ENCODE assay signal across 7 mouse cellular contexts in the genomic region with DNA sequence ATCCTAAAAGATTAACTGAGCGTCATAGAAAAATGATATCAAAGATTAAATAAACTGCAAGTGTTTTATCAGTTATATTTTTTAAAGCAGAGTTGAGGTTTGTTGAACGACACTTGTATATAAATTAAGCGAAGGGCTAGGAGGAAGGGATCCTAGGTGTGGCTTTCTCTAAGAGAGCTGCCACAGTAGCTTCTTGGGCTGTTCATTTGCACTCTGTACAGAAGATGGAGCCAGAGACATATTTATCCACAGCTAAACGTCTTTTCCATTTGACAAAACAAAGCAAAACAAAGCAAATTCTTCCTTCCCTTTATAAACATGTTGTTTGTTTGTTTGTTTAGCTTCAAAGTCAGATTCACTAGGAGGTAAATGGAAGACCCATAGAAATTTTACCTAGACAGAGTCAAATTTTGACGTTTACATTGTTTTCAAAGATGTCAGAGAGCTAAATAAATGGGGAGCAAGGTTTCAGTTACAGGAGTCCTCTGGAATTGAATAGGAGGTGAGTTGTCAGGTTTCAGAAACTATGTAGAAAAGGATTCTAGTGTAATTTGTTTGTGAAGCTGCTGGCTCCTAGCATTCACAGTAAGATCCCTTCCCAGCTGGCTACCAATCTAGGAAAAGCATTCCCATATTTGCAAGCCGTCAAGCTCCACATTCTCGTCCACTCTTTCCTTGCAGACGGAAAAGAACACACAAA. TPM values are rescaled to one million over a fixed set of nuclear protein-coding genes. Genes with fewer than 3 reads are reported as not detected.
DNase-seq lines count a peak whose midpoint lies in the region; ATAC-seq and TF ChIP-seq lines count a peak whose summit lies in the region.

No protein-coding gene starts in this region.

- no peak overlapping the region; the same call in 1 of the 2 replicates for H3K4me2 ChIP-seq in liver, embryonic 11.5 days
- peak overlapping the region; percentile 40 for H3K4me2 ChIP-seq in hindbrain, embryonic 13.5 days
- H3K4me2 ChIP-seq in midbrain, postnatal 0 days (ENCODE audit: low read depth, low read length, poor library complexity, severe bottlenecking) = peak overlapping the region; percentile 2; the same call in 1 of the 2 replicates

- H3K79me2 ChIP-seq in liver, adult 2 months (ENCODE audit: control insufficient read depth, insufficient read depth, low read length) = no peaks in the 10 kb centered on the region

- H3K27ac ChIP-seq in liver, adult 2 months (replicated peaks; ENCODE audit: insufficient read depth, low read depth, low read length) = no peak overlapping the region
- no peak overlapping the region for H3K27ac ChIP-seq in liver, embryonic 11.5 days (ENCODE audit: low read depth, low read length)
- H3K27ac ChIP-seq in hindbrain, embryonic 13.5 days = no peak overlapping the region
- H3K27ac ChIP-seq in midbrain, postnatal 0 days (ENCODE audit: low read depth, low read length) = no peak overlapping the region

- DNase-seq in liver, adult 2 months (ENCODE audit: extremely low read depth, low read depth, low spot score) = peak; percentile 26
- no peak for DNase-seq in liver, embryonic 11.5 days (ENCODE audit: low spot score)
- peak; percentile 77 for DNase-seq in embryo, embryonic 11 days
- peak; percentile 80 for DNase-seq in midbrain, postnatal 0 days (ENCODE audit: low spot score)
- DNase-seq in adrenal gland, postnatal 10 days = no peak

- peak; percentile 39; the same call in 1 of the 2 replicates for TF ChIP-seq CTCF in liver, adult 2 months (IDR thresholded peaks at IDR 0.05; ENCODE audit: low read depth, low read length)
- peak; percentile 87 for TF ChIP-seq CTCF in midbrain, postnatal 0 days (IDR thresholded peaks at IDR 0.05)

- H3K9ac ChIP-seq in liver, adult 2 months (ENCODE audit: low read depth, low read length) = no peak overlapping the region
- H3K9ac ChIP-seq in liver, embryonic 11.5 days (ENCODE audit: low read depth, low read length) = no peak overlapping the region
- H3K9ac ChIP-seq in hindbrain, embryonic 13.5 days = no peak overlapping the region
- H3K9ac ChIP-seq in midbrain, postnatal 0 days (replicated peaks; ENCODE audit: low read length, poor library complexity, severe bottlenecking) = no peak overlapping the region

- H3K27me3 ChIP-seq in liver, adult 2 months (ENCODE audit: control insufficient read depth, insufficient read depth, low read length) = peaks cover 4% of the 10 kb centered on the region; the same call in 1 of the 2 replicates
- no peaks in the 10 kb centered on the region for H3K27me3 ChIP-seq in liver, embryonic 11.5 days (replicated peaks; ENCODE audit: control insufficient read depth, insufficient read depth, low read length)
- H3K27me3 ChIP-seq in hindbrain, embryonic 13.5 days = peaks cover 21% of the 10 kb centered on the region
- peaks cover 13% of the 10 kb centered on the region; the same call in 1 of the 2 replicates for H3K27me3 ChIP-seq in midbrain, postnatal 0 days (ENCODE audit: insufficient read depth, low read length)

- H3K36me3 ChIP-seq in liver, adult 2 months (ENCODE audit: control insufficient read depth, insufficient read depth, low read length) = no peaks in the 10 kb centered on the region
- H3K36me3 ChIP-seq in liver, embryonic 11.5 days (ENCODE audit: control insufficient read depth, insufficient read depth, low read length) = no peaks in the 10 kb centered on the region
- no peaks in the 10 kb centered on the region for H3K36me3 ChIP-seq in hindbrain, embryonic 13.5 days
- H3K36me3 ChIP-seq in midbrain, postnatal 0 days (ENCODE audit: insufficient read depth, low read length) = no peaks in the 10 kb centered on the region

- no peak for ATAC-seq in liver, embryonic 11.5 days (replicated peaks; ENCODE audit: low FRiP score)
- peak; percentile 77; the same call in 1 of the 2 replicates for ATAC-seq in hindbrain, embryonic 13.5 days (ENCODE audit: low FRiP score)
- ATAC-seq in midbrain, postnatal 0 days (ENCODE audit: low FRiP score) = 0 out of 2 replicates have a peak, but pooled peaks have one; percentile 70
- ATAC-seq in erythroid progenitor cell, adult 5-6 weeks (replicated peaks; ENCODE audit: low FRiP score, poor library complexity, severe bottlenecking) = no peak

- no peaks in the 10 kb centered on the region for H3K9me3 ChIP-seq in liver, embryonic 11.5 days (ENCODE audit: control insufficient read depth, low read length)
- no peaks in the 10 kb centered on the region for H3K9me3 ChIP-seq in hindbrain, embryonic 13.5 days
- H3K9me3 ChIP-seq in midbrain, postnatal 0 days (ENCODE audit: low read length) = no peaks in the 10 kb centered on the region

- WGBS in liver, adult 2 months = 26% methylated on average over 8 of the region's 8 CpGs
- 34% methylated on average over 8 of the region's 8 CpGs for WGBS in liver, embryonic 11.5 days
- 25% methylated on average over 8 of the region's 8 CpGs for WGBS in hindbrain, embryonic 13.5 days
- 26% methylated on average over 8 of the region's 8 CpGs for WGBS in midbrain, postnatal 0 days

- H3K4me3 ChIP-seq in liver, adult 2 months (ENCODE audit: insufficient read depth, low read depth, low read length) = no peak overlapping the region
- no peak overlapping the region for H3K4me3 ChIP-seq in liver, embryonic 11.5 days (ENCODE audit: low read depth, low read length)
- H3K4me3 ChIP-seq in hindbrain, embryonic 13.5 days = peak overlapping the region; percentile 10; the same call in 1 of the 2 replicates
- no peak overlapping the region for H3K4me3 ChIP-seq in midbrain, postnatal 0 days (ENCODE audit: low read depth, low read length)

- no peak for TF ChIP-seq POLR2A in liver, adult 2 months (IDR thresholded peaks at IDR 0.05; ENCODE audit: extremely low read depth, insufficient read depth, low read length)

- H3K4me1 ChIP-seq in liver, adult 2 months (ENCODE audit: control insufficient read depth, insufficient read depth, low read length) = no peaks in the 10 kb centered on the region
- no peaks in the 10 kb centered on the region for H3K4me1 ChIP-seq in liver, embryonic 11.5 days (replicated peaks; ENCODE audit: control insufficient read depth, insufficient read depth, low read length)
- peaks cover 16% of the 10 kb centered on the region for H3K4me1 ChIP-seq in hindbrain, embryonic 13.5 days (replicated peaks)
- H3K4me1 ChIP-seq in midbrain, postnatal 0 days (ENCODE audit: insufficient read depth, low read length) = no peaks in the 10 kb centered on the region

RNA-seq across cellular contexts. Expression of a gene that starts 4.0 kb away (rescaled TPM):
- total RNA-seq in liver, adult 2 months (2014; rRNA removed) = 4.1 and 5.5 TPM in 2 replicates
- polyA plus RNA-seq in liver, adult 2 months (2012; rRNA removed) = 0.66 and 0.73 TPM in 2 replicates
- 47.2 and 49.6 TPM in 2 replicates for polyA plus RNA-seq in liver, embryonic 11.5 days (2014; fragmentation: Nextera tagmentation; extraction: Ambion mirVana)
- 96.3 and 111 TPM in 2 replicates for polyA plus RNA-seq in hindbrain, embryonic 13.5 days (2015; fragmentation: Nextera tagmentation; extraction: Ambion mirVana)
- total RNA-seq in midbrain, postnatal 0 days (2014; rRNA removed) = 66.4 and 71.0 TPM in 2 replicates
- 146 and 157 TPM in 2 replicates for polyA plus RNA-seq in midbrain, postnatal 0 days (2015; fragmentation: Nextera tagmentation; extraction: Ambion mirVana)
- 100 to 1,000 TPM; 127 to 156 TPM for total RNA-seq in adrenal gland, postnatal 10 days (2021)
- total RNA-seq in erythroid progenitor cell, adult 5-6 weeks (2015; ENCODE audit: low replicate concordance) = 0.84 and 1.1 TPM in 2 replicates
- 1.4 and 2.6 TPM in 2 replicates for total RNA-seq in erythroid progenitor cell, adult 5-6 weeks (2017; ENCODE audit: low replicate concordance)

Comparison
In these comparisons a context has a peak if more than half of its experiments do, and no peak if none do; other contexts are left out.
1. DNase-seq: peak in liver, adult 2 months (single experiment), embryo, embryonic 11 days (single experiment) and midbrain, postnatal 0 days (single experiment); none in liver, embryonic 11.5 days (single experiment) and adrenal gland, postnatal 10 days (single experiment).
2. ATAC-seq: peak in hindbrain, embryonic 13.5 days (single experiment) and midbrain, postnatal 0 days (single experiment); none in liver, embryonic 11.5 days (single experiment) and erythroid progenitor cell, adult 5-6 weeks (single experiment).
3. RNA of a gene that starts 4.0 kb away (total RNA-seq): 127 to 156 TPM in adrenal gland, postnatal 10 days and 66.4 to 71.0 TPM in midbrain, postnatal 0 days; 4.1 to 5.5 TPM in liver, adult 2 months and 0.84 to 2.6 TPM in erythroid progenitor cell, adult 5-6 weeks; every median in the first group is over 10 times any median in the second.